Mouse (Mus musculus): Measurements from ENCODE around the gene Lpin2.

The Lpin2 gene

DNA sequence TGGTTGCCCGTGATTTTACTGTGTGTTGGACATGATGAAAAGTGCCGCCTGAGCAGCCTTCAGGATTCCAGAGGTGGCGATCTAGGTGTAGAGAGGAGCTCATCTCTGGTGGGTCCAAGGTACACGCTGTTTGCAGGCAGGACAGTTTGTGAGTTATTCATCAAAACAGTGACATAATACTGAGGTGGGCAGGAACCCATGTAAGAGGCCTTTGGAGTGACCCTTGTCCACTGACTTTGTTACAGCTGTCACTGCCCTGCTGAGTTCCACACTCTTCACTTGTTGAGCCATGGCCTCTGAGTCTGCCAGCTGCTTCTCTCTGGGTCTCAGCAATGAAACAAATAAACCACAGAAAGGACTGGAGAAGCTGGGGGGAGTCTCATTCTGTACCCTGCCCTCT lies 19.8 kb downstream of the Lpin2 start:
- no peak for DNase-seq (ENCODE audit: low spot score)

DNA sequence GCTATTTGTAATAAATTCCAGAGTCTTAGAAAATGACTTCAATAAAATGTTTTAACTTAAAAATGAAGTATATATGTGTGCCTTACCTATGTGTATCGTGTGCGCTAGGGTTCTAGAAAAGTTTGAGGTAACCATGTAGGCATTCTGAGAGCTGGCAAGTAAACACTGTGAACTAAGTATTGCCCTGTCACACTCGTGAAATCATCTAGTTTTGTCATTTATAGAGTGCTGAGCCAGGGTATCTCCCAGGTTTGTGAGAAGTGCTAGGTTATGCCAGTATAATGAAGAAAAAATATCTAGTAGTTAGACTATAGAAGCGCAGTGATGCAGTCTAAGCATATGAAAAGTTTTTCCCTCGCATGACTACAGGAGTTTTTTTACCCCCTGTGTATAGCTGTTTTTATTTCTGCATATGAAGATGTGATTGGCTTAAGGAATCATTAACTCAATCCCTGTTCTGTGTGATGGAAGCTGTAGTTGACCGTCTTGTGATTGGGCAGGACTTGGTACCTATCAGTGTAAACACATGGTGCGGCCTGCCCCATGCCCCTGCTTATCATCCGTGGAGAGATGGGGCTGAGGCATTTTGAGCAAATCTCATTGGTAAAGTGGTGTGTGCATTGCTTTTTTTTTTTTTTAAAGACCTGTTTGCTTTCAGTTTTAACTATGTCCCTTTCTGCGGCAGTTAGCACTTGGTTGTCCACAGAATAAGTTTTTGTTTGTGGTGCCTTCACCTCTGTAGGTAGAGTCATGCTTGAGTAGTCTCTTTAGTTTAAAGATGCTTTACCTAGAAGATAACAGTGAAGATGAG lies 21.8 kb downstream of the Lpin2 start:
- no peak for DNase-seq (ENCODE audit: low spot score)

DNA sequence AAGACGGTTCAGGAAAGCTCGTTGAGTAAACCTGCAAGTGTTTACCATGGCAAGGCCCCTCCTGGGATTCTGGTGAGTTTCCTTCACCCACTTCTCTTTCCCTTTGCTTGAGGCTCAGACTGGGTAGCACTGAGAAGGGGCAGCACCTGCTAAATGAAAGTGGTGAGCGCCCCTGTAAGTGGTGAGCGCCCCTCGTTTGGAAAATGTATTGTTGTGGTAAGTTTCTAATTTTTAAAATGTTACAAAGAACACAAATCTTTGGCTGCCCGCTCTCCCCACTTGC lies 22.4 kb downstream of the Lpin2 start:
- no peak for DNase-seq (ENCODE audit: low spot score)

DNA sequence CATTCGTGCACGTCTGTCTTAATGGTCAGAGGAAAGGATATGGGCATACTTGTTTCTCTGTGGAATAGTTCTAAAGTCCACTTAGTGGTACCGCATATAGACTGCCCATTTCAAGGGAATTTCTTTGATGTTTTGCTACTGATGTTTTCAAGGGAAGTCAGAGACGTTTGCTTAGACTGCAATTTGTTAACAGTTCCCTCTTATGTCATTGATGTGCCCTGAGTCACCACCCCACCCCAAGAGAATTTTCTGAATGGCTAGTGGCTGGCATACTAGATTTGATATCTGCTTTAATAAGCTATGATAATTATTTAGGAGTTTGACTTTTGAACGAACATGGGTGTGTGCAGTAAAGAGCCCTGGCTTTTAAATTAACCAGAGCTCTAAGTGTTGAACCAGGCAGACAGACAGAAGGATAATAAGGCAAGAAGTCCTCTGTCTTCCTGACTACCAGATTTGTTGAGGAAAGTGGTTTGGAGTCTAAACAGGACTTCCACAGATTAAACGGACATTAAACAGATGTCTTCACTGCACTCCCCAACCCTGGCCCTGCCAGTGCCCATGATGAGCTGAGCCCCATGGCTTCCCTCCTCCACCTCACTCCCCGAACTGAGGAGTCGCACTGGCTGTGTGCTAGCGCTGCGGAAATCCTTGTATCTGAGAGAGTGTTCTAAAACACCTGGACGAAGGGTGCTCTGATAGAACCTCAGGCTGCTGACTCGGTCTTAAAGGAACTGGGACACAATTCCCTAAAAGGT lies 24.0 kb downstream of the Lpin2 start:
- DNase-seq (ENCODE audit: low spot score), result no peak

DNA sequence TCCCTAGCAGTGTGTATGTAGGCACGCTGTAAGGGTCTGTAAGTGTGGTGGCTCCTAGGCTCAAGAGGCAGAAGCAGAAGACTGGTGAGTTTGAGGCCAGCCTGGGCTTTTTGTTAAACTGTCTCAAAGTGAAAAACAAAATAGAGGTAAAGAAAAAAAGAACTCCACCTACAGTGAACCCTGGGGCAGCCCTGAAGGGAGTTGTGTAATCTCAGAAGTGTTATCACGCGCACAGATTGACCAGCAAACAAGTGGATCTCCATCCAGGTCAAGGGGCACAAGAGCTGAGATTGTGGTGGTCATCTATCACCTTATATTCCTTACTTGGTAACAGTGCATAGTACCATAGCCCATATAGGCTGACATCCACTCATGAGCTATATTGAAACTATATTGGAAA lies 24.9 kb downstream of the Lpin2 start:
- no peak for DNase-seq (ENCODE audit: low spot score)

DNA sequence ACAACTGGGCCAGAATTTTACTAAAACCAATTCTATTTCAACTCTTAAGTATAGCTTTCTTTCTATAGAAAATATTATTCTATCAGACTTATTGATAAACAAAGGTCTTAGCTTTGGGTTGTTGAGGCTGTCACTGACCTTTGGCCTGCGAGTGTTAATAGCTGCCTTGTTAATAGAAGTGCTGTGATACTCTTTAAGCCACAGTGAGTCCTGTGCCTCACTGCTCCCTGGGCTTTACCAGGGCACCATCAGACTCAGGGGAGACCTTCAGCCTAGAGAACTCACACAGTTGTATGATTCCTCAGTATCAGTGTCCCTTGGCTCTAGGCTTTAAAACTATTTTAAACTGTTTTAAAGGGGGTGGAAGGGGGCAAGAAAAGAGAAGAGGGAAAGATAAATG lies 26.0 kb downstream of the Lpin2 start:
- DNase-seq (ENCODE audit: low spot score), result no peak

DNA sequence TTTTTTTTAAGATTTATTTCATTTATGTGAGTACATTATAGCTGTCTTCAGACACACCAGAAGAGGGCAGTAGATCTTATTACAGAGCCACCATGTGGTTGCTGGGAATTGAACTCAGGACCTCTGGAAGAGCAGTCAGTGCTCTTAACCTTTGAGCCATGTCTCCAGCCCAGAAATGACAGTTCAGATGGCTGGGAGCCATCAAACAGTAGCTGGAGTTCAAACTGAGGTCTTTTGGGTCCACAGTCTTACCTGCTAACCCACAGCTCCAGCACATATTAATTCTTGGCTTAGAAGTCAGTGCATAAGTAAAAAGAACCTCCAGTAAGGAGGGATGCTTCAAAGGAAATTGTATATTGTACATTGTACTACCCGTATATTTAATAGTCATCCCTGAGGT lies 26.6 kb downstream of the Lpin2 start:
- no peak for DNase-seq (ENCODE audit: low spot score)

DNA sequence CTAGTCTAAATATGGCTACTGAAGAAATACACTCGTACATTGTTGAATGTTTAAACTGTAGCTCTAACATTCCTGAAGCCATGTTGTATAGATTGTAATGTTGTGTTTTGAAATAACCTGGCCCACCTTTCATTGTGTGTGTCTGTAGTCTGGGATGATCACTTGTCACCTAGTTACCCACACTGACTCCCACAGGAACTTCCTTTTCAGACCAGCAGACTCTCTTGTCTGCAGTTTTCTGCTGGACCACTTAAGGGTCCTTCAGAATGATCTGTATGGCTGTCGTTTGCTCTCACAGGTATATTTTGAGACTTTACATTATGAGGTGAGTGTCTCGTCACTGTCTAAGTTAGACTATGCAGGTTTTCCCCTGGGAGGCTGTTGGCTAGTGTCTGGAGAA lies 27.6 kb downstream of the Lpin2 start:
- DNase-seq (ENCODE audit: low spot score), result no peak

DNA sequence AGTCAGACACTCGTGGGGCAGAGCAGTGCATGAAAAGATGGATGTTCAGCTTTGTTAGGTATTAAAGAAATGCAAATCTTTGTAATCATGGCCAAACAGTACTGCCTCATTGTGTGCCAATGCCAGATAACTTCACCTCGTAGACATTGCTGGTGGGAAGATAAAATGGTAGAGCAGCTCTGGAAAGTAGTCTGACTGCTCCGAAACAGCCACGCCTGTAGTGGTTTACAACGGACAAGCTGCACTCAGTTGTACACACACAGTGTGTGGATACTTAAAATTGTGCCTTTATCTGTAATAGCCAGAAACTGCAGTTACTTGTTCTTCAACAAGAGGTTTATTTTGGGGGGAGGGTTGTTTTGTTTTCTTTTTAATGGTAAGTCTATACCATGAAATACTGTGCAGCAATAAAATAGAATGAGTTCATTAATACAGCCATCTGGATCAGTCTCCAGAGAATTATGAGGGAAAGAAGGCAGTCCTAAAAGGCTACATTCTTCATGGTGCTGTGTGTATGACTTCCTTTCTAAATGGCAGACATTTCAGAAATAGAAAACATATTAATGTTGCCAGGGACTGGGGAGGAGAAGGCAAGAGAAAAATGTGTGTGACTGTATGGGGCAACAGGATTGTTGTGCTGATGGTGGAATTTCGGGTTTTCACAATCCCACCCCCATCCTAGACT lies 29.7 kb downstream of the Lpin2 start:
- DNase-seq (ENCODE audit: low spot score), result no peak

DNA sequence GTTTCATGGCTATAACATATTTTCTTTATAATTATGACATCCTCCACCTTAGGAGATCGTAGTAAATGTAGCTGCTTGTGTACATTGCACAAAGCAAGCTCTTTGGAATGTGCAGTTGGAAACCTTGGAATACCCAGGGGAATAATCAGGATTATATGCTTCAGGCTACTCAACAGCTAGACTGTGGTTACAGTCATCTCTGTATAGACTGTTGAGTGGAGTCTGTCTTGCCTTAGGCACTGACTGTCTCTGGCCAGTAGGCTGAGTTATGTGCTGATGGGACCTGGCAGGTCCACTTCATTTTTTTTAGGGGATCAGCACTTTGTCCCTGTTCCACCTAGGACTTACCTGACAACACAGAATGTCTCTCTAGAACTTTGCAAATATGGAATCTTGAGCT lies 31.3 kb downstream of the Lpin2 start:
- DNase-seq (ENCODE audit: low spot score), result no peak

DNA sequence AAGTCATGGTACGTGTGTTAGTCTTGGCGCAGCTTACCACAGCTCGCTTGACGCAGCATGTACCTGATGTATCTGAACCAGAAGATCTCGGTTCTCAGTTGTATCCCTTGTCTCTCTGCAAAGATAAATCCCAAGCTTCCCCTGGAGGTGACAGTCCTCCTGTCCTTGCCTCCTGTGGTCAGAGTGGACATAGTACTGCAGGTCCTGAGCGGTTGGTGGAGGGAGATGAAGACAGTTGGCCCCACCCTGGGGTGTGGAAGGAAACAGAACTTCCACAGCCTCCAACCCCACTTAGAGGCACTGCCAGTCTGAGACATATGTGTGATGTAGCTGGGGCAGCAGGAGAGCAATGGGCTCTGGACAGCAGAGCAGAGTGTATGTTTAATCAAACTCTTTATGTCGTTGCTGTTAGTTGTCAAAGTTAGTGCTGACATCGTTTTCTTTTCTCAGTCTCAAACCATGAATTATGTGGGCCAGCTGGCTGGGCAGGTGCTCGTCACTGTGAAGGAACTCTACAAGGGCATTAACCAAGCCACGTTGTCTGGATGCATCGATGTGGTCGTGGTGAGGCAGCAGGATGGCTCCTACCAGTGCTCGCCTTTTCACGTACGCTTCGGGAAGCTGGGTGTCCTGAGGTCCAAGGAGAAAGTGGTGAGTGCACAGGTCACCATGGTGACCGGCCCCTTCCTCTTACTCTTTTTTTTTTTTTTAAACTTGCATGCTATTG lies 32.3 kb downstream of the Lpin2 start:
- DNase-seq (ENCODE audit: low spot score), result no peak

DNA sequence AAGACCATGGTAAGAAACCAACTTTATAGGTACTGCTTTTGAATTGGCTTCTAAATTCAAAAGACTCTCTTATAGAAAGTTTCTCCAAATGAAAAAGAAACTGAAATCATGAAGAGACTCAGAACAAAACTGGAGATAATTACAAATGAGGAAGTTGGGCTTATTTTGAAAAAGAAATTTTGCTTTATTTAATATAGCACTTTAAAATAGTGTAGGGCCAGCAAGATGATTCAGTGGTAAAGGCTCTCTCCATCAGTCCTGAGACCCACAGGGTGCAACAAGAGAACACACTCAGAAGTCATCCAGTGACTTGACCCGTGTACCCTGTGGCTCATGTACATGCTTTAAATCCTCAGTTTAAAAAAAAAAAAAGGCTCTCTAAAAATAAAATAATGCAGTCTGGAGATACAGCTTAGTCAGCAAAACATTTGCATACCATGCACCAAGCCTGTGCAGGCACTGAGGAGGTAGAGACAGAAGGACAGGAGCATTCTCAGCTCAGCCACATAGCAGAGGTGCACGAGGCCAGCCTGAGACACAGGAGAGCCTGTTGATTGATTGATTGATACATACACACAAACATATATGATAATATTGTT lies 33.0 kb downstream of the Lpin2 start:
- DNase-seq (ENCODE audit: low spot score), result no peak

DNA sequence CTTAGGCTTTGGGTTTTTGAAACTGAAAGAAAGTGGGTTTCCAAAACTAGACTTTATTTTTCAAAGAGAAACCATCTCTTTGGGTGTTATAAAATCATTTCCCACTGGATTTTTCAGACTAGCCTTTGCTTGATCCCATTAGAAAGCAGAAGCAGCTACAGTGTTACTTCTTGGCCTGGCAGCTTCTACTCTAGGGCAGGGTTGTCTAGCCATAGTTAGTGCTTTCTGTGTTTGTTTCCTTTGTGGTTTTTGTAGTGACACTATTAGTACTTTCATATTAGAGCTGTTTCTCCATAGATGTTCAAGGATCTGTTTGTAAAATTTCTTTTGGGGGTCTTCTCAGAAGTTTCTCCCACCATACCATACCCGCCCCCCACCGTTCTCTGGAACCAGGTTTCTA lies 33.9 kb downstream of the Lpin2 start:
- no peak for DNase-seq (ENCODE audit: low spot score)

DNA sequence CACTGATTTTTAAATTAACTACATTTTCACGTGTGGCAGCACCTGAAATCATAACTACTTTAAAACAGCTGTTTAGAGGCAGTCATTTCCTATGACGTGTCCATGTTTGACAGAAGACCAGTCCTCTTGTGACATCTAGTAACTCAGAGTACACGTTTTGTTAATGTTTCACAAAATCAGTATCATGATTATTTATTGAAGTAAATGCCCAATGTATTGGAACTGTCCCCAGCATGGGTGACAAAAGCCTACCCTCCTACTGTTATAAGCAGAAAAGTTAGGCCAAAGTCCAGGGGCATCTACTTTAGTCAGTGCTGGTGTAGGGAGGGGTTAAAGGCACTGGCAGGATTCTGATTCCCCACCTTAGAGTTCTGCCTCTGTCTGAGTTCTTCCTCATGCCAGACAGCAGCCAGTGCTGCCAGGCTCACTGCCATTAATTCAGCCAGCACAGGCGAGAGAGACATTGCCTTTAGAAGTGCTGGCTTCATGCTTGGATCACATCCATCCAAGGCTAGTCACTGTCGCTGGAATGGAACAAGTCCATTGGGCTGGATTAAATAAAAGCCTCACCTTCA lies 34.8 kb downstream of the Lpin2 start:
- DNase-seq (ENCODE audit: low spot score), result no peak

DNA sequence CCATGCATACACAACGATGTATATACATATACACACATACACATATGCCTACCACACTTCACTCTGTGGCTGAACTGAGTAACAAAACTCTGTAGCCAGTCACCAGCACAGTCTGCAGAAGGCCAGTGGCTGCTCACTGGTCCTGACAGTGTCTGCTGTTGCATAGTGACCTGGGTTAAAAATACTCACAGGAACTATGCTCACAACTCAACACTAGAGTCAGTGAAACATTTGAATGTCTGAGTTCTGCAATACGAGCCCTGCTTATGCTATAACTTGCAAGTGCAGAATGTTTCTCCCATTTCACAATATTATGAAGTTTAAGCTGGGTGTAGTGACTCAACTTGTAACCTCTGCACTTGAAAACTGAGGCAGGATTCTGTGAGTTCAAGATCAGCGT lies 39.0 kb downstream of the Lpin2 start:
- no peak for DNase-seq (ENCODE audit: low spot score)

DNA sequence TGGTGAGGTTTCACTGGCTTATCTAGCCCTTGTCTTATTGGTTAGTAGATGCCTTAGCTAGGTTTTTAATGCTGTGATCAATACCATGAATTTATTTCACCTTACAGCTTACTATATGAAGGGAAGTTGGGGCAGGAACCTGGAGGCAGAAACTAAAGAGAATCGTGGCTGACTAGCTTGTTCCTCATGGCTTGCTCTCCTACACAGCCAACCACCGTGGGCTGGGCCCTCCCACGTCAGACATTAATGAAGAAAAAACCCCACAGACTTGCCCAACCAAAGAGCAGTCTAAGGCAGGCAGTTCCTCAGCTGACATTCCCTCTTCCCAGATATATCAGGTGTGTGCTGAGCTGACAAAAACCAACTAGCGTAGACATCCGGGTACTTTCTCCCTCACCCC lies 41.3 kb downstream of the Lpin2 start:
- no peak for DNase-seq (ENCODE audit: low spot score)

DNA sequence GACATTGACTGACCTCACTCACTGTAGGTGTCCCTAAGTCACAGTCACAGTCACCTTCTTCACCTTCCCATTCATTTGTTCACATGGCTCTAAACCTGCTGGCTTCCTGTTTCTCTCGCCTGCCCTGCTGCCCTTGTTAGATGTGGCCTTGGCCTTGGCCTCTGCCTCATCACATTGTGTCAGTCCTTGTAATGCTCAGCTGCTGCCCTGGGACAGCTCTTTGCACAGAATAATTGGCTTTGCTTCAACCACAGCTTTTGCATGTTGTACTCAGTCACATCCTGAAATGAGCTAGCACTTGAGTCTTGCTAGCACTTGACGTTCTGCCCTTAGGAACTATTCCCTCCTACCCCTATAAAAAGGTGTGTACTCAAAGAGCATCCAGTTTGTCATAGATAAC lies 42.2 kb downstream of the Lpin2 start:
- no peak for DNase-seq (ENCODE audit: low spot score)

DNA sequence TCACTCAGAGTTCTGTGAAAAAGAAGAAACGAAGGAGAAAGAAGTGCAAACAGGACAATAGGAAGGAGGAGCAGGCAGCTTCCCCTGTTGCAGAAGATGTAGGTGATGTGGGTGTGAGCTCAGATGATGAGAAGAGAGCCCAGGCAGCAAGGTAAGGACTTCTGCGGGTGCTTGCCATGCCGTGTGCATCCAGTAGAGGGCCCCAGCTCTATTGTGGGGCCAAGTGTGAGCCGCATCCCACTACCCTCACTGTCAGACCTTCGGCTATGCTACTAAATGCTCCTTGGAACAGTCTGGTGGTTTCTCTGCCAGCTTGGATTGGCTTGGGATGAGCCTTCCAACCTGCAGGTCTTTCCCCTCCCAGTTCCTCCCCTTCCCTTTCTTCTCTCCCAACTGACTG lies 42.7 kb downstream of the Lpin2 start:
- DNase-seq (ENCODE audit: low spot score), result no peak

DNA sequence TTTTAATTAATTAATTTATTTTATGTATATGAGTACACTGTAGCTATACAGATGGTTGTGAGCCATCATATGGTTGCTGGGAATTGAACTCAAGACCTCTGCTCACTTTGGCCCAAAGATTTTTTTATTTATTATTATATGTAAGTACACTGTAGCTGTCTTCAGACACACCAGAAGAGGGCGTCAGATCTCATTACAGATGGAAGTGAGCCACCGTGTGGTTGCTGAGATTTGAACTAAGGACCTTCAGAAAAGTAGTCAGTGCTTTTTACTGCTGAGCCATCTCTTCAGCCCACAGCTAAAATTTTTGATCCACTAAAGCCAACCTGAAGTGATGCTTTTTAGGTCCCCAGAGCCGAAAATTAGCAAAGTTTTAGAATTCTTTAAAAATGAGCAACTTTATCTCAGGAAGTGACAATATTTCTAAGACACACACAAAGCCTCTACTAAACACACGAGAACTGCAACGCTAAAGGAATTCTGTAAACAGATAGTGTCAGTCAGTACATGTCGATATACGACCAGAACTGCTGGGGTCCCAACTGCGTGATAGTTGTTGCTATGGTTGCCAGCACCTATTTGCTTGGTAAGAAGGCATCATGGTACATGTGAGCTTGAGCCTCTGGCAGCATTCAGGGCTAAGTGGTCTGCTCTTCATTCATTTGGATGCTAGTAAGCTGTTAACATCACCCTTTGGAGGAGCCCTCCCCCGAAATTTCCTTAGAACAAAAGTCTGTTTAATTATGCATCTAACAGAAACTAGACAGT lies 45.0 kb downstream of the Lpin2 start:
- no peak for DNase-seq (ENCODE audit: low spot score)

DNA sequence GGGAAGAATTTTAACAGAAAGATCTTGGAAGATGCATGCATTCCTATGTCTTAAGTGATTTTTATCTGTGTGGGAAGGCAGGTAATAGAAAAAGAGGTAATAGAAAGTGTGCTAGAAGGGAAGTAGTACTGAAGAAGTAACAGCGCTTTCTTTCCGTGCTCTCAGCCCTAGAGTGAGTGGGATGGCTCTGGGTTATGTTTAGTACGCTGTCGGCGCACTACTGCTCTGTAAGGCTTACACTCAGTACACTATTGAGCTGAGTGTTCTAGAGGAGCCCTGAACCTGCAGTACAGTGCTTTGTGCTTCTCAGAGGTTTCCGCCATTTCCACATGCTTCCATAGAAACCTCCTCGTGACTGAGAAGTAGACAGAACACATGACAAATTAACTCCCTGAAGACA lies 46.3 kb downstream of the Lpin2 start:
- no peak for DNase-seq (ENCODE audit: low spot score)

DNA sequence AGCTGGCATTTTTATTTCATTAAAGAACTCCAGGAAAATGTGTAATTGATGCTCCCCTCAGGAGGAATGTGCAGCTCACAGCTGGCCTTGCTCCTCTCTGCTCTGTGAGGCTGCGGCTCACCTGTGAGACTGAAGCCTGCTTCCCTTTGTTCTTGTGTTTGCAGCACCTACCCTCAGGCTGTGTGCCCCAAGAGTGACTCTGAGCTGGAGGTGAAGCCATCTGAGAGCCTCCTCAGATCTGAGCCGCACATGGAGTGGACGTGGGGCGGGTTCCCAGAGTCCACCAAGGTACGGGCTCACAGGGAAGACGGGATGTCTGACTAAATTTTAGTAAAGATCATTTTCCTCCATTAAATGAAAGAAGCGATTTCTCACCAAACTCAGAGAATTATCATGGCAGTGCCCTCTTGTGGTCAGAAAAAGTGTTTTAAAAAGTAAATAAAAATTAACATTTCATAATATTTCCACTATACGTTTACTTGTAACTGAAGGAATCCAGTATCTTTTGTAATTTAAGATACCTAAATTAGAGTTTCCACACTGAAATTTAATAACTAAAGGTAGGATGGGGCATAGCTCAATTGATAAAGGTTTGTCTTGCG lies 47.8 kb downstream of the Lpin2 start:
- DNase-seq (ENCODE audit: low spot score), result no peak
